Mouse (Mus musculus) adrenal gland, postnatal 36 days (tissue): ENCODE measurements around the gene Zyx. TPM values are rescaled to one million over a fixed set of nuclear protein-coding genes. Genes with fewer than 3 reads are reported as not detected.
A peak's percentile ranks its signal among the peaks of the same experiment; 100 is the strongest.

Experiments used
- DNase-seq, 2 experiments: peaks; one replicate each; pipeline ENCODE4 v3.0.0; 2021; ENCODE audit warnings: mixed read lengths in 1 of 2
- total RNA-seq, 2 experiments: library from RNA; stranded (reverse); gene quantifications; 2 replicates each; pipeline ENCODE4 v1.2.3; 2021

Zyx gene
- total RNA-seq, 2 experiments from 2014 or later, result 107 to 144 TPM

DNA sequence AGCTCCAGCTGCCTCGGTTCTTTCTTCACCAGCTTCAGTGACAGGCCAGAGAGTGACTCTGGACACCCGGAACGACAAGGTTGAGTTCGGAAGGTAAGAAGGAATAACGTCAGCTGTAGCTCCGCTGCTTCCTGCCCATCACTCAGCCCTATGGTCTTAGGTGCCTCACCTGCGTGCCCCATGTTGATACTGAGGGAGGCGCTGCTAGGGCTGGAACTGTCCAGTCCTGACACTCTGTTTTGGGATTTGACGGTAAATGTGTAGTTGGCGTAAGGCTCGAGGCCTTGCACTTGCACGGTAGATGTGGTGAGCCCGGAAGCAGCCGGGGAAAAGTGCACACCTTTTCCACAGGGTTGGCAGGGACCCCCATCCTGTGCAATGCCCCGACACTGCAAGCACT is 15.2 kb downstream of the Zyx start:
- DNase-seq, result no peak

DNA sequence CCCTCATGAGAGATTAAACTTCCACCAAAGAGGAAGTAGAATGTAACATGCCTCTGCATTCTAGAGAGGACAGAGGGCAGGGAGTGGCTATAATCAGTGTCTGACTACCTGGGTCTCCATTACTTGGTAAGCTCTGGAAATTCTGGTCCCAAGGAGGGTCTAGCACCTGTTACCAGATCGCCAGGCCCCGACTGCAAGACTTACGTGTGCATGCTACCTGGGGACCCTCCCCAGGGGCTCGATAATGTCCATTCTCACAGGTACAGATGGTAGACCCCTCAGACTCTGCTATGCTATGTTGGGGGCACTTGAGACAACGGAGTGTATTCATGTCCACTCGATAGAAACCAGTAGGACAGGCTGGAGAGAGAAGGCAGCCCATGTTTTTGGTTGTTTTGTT is 15.8 kb downstream of the Zyx start:
- no peak for DNase-seq

DNA sequence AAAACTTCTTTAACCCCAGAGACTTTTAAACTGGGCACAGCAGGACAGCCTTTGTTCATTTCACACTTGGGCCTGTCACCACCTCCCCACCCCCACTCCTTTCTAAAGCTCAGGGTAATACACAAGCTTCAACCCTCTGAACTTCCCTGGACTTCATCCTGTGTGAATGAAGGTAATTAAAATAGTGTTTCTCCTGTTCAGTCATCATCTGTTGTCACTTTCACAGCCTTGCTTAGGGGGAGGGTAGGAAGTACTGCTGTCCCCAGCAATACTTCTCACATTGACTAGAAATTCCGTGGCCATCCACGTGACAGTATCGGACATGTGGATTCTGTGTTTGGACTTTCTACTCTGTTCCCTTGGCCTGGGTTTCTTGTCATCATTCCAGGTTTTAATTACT is 20.4 kb downstream of the Zyx start:
- no peak for DNase-seq

DNA sequence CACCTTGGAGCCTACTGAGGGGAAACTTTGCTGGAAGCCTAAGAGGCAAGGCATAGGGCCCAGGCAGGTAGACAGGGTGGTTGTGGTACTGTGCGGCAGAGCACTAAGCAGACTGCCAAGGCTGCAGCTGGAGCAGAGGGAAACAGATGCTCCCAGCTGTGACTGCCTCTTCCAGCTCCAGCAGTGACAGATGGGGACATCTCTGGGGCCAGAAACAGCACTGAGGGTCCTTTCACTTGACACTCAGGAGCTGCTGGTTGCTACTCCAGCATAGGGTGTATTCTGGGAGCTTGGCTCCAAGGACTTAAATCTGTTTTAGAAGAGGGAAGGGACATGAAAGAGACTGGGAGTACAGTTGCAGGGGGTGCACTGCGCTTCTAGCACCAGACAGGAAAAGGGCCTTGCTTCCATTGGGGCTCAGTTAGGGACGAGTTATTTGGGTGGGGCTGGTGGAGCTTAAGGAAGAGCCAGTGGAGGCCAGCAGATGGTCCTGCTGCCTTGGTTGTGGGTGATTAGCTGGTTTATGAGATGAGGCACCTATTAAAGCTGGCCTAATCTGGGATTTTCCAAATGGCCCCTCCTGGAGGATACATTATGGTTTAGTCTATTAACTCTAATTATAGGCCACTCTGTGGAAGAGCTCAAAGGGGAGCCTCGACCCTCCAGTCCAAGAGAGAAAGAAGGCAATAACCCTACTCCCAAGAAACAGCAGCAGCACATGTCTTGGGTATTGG is 21.4 kb downstream of the Zyx start:
- DNase-seq, result no peak

DNA sequence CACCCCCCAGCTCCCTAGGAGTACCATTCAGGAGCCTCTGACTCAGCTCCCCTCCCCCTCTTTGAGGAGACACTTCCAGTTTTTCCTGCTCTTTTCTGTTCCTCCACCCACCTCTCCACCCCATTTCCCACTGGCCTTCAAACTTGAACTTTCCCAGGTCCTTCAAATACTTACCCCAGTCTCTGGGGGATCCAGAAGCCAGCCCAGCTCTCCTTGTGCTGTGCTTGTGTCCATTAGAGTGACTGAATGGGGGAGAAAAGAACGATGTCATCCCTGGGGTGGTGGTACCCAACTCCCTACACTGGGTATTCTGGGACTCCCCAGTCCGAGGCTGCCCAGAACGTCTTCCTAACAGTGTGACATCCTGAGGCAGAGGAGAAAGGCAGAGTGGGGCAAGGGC is 22.6 kb downstream of the Zyx start:
- DNase-seq, result no peak

DNA sequence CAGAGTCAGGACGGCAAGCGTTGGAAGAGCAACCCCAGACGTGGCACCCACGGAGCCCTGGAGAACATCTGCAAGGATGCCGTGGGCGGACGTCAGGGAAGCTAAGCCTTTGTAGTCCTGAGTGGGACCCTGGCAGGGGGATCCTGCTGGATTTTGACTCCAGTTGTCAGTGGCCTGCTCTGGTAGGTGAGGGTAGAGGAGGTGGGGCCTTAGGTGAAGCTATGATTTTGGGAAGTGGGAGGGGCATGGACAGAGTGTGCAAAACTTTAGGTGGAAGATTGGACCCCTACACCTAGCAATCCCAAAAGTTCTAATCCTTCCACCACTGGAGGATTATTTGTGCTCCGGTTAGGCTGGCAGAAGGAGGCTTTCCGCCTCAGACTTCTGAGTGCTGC is 23.0 kb downstream of the Zyx start:
- no peak for DNase-seq

DNA sequence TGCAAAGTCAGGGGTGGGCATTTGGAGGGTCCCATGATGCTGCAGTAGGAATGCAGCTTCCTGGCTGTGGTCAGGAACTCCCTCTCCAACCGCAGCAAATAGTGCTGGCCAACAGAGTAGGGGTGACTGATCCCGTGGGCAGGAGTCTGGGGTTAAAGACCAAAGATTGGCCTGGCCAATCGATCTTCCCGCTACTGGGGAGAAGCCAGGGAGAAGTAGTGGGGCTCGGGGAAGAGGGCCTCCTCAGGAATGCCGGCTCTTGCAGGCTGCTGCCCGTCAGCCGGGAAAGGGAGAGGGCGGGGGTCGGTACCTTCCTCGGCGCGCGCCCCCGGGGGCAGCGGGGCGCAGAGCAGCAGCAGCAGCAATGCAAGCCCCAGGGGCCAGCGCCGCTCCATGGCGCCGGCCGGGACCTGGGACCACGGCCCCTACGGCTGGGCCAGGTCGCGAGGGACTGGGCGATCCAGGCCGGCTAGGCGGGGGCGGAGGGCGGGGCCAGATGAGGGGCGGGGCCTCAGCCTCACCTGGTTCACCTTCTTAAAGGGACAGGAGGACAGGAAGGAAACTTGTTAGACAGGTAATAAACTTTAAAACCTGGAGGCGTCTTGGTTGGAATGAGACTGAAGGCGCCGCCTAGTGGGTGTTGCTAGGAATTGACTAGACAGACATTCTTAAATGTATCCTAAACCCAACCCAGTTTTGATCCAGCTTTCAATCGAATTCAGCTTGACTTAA is 23.6 kb downstream of the Zyx start, which contains the start of gene Epha1:
Gene Epha1, minus strand, starts transcription at position 453 of the 732 bp plus-strand sequence.
- DNase-seq, result peak; percentile 66 to 69

DNA sequence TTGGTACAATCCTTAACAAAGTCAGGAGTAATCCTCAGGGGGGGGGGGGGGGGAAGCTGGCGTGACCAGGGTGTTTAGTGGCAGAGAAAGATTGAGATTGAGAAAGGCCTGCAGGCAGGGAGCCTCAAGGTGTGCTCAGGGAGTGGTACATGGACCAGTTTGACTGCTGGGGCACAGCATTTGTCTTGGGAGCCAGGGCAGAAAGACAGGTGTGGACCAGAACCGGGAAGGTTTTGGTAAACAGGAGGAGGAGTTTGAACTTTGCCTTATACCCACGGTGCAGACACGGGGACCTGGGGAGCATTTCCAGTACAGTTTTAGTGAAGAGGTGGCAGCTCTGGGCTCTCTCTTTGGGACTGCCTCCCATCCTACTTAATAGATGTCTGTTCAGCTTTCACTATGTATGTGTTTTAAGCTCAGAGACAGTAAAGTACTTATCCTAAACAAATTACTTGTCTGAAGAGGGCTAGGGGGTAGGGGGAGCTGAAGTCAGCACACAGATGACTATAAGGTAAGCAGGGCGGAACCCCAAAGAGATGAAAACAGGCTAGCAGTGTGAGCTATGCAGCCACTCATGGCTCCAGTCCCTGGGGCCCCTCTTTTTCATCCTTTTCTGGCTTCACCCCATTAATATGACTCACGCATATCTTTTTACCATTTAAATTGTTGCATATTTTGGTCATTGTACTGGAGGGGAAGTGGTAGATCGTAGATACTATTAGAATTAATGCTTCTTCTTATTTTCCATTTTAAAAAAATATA is 24.4 kb downstream of the Zyx start:
- no peak for DNase-seq

DNA sequence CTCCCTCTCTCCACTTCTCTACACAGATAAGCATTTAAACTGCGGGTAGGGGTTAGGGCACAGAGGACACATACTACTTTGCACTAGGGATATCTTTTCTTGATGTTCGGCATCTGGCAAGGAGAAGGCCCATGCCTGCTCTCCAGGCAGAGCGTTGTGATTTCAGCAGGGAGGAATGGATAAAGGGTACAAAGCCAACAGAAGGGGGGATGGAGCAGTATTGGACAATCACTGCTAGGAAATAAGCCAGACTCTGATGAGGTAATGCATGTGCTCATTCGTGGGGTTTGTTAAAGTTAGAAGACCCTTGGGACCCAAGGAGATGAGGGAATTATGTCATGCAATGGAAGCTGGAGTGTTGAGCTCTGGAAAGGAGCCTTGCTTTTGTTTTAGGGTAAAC is 25.3 kb downstream of the Zyx start:
- DNase-seq, result no peak

DNA sequence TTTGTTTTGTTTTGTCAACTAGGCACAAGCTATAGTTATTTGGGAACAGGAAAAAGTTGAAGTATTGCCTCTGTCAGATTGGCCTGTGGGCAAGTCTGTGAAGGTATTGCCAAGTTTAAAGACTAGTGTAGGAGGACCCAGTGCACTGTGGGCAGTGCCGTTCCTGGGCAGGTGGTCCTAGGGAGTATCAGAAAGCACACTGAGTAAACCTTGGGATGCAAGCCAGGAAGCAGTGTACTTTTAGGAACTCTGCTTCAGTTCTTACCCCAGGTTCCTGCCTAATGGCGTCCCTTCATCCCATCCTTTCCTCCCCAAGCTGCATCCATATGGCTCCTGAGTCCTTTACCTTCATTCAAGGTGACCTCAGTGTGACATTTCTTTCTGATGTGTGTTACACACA is 25.7 kb downstream of the Zyx start:
- DNase-seq, result no peak

DNA sequence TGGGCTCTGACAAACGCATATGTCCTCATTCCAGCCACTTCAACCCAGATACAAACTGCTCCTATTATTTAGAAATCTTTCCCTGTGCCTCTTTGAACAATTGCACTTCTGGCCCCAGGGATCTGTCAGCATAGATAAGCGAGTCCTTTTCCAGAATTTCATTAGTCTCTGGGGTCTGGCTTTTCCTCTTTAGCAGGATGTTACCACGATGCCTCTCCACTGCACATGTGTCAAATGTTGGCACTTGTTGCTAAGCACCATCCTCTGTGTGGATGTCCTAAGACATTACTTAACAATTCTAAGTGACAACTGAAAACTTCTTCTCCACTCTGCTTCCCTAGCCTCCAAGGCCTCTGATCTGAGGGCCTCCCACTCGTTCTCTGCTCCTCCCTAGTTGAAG is 26.6 kb downstream of the Zyx start:
- no peak for DNase-seq

DNA sequence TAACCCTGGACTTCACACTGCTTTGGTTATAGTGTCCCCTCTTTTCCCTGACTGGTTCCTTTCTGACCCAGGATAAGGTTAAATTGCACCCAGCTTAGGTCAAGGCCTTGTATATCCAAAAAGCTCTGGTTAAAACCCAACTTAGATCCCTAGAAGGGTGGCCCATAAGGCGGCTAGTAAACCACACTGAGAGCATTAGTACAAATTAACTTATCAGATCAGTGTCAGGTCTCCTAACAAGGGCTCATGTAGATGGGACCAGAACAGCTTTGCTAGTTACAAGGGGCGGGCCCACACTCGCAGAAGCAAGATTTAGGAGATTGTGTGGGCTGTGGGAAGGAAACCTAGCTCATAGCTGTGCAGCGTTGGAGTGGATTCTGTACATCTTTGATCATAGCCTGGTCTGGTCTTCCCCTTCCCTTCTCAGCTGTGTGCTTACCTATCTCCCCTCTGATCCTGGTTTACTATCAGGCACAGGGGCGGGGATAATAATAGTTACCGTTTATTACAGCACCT is 27.1 kb downstream of the Zyx start:
- DNase-seq, result no peak

DNA sequence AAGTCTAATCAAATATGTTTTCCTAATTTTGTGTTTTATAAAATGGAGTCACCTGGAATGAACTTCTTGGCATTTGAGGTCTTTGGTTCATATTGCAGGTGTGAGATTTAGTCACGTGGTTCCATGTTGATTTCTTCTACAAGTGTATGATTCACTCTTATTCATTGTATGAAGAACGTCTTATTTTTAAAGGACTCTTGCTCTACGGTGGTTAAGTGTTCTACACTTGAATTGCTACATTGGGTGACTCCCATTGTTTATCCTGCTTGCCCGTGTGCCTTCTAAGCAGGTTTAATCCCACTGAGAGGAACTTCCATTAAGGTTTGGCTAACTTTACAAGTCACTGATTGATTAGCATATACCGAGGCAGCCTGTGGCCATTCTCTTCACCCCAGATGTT is 27.9 kb downstream of the Zyx start:
- DNase-seq, result no peak

DNA sequence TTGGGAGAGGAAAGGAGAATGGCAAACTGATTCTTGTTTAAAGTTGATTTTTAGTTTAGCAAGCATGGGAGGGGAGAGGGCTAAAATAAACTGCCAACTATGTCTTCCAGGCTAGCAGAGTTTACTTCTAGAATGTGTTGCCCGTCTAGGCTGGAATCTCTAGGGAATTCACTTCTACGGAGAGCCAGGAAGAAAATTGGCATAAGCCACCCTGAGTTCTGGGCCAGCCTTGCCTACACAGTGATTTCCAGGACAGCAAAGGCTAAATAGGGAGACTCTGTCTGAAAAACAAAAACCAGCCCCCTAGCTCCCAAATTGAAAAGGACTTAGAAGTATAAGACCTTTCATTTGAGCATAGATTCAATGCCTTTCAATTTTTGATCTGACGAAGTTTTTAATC is 30.1 kb downstream of the Zyx start:
- no peak for DNase-seq

DNA sequence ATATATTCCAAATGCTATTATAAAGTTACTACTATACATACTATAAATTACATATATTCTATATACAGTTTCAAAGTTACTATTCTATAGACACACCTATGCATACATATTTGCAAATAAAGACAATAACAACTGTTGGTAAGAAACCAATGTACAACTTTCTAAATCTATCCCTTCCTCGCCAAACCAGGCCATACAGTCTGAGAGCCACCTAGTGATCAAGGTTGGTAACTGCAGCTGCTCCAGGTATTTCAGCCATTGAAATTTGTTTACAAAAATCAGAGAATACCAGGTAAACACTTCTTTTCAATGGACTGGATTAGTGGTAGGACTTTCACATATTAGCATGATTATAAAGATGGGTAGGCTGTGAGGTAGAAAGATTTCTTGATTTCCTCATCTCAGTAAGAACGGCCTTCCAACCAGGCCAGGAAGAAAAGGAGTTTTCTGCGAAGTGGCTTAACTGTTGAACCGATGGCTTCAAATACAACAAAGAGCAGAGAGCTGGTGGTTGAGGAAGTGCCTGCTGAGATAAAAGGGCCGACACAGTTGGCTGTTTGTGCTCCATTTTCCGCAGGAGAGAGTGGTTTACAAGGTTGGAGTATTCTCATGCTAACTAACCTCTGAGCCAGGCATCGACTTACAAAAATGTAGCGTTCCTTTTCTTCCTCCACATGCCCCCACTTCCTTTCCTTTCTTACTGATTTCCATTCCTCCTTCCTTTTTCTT is 31.1 kb downstream of the Zyx start:
- DNase-seq, result peak in 1 of 2 experiments; percentile 49

DNA sequence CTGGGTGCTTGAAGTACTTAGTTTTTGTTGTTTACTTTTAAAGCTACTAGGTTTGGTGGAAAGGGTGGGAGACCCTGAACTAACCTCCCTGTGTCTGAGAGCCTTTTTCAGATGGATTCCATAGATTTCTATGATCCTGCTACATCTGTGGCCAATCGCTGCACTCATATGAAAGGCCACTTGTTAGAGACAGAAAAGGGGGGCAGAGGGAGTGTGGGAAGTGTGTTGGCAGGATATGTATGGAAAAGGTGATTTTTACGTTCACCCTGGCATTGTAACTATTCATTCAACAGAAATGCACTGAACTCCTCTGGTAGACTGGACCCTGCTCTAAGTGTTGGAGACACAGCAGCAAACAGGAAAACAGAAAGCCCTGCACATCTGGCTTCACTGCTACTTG is 31.8 kb downstream of the Zyx start:
- no peak for DNase-seq

DNA sequence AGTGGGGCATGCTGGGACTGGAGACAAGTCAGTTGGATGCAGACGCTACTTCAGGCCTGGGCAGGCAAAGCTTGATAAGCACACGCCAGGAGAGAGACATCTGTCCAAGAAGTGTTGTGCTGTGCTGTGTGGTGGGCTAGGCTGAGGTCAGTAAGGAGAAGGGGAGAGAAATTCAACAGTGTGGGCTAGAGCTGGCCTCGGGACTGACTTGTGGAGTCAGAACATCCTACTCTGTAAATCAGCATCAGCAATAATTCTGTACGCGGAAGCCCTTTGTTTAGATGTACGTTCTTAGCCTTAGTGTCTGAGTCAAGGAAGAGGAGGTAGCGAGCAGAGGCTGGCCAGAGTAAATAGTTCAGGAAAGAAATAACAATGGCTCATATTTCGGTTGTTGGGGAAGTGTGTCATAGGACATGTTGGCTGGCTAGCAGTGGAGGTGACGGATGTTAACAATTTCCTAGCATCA is 32.5 kb downstream of the Zyx start:
- DNase-seq, result no peak

DNA sequence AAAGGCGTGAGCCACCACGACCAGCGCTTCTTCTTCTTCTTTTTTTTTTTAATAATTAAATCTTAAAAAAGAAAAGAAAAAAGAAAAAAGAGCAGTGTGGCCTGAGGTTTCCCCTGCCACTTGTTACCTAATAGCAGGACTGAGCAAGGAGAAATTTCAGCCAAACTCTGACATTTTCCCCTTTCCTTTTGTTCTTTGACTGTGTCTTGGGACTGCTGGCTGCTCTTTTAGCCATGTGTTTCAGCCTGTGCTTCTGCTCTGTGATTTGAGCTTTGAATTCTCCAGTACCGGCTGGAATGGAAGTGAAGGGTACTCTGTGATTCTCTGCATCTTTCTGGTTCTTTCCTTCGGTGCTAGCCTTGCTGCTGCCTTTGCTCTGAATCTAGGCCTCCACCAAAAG is 33.9 kb downstream of the Zyx start:
- no peak for DNase-seq

DNA sequence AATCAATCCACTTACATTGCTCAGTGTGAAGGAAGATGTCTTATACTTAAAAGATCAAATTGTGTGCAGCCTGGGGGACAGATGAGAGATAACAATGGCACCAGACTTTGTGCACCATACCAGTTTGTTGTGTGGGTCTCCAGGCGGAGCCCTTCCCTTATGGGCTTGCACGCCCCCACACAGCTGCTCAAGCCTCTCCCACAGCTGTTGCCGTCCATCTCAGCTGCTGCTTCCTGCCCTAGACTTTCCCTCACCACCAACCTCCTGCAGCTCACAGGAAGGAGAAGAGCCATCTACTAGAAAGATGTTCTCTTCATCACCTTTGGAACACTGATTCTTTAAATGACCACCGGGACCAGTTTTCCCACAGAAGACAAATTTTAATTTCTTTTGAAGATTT is 36.2 kb downstream of the Zyx start:
- no peak for DNase-seq

DNA sequence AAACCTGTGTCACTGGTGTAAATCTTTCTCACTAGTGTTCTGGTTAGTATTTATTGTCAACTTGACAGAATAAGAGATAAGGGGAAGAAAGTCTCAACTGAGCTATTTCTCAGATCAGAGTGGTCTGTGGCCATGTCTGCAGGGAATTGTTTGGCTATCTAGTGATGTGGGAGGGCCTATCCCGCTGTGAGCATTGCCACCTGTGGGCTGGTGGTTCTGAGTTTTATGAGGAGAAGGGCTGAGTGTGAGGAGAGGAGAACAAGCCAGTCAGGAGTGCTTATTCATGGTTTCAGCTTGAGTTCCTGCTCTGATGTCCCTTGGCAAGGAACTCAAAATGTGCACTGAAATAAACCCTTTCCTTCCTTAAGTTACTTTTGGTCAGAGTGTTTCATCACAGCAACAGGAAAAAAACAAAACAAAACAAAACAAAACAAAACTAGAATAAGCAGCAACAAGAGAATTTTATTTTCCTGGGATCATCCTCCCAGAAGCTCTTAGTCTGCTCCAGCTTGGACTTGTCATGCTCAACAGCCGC is 42.4 kb downstream of the Zyx start:
- DNase-seq, result no peak

DNA sequence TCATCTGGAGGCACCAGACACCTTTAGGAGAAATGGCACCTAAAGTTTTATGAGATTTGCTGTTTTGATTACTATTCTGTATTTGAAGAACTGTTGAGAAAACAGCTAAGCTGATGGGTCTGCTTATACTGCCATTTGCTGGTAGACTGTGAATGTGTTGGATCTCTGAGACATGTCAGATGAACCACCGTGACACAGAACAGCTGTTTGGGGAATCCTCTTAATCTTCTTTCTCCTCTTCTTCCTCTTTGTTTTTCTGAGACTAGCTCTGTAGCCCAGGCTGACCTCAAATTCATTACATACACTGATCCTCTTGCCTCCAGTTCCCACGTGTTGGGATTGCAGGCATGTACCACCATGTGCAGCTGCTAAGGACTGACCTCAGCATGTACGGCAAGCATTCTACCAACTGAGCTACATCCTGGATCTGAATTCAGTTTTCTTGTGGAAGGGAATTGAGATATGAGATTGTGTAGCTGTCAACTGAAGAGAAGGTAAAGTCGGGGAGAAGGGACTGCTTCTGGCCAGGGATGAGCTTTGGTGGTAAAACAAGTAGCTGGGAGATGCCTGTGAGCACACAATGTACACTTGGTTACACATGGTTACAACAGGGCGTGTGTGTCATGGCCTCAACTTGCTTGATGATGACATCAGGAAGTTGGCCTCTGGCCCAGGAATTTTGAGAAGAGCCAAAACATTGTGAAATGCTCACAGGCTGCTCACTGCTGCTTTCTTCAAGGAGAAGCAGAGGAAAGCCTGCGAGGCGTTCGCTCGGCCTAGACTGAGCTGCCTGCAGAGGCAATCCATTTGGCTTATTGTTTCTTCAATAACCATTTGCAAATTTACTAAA is 46.8 kb downstream of the Zyx start:
- DNase-seq, result peak; percentile 92 to 94
